Mouse (Mus musculus) lung, postnatal 0 days (tissue): Measurements from ENCODE around the gene Lrrc4c. TPM values are rescaled to one million over a fixed set of nuclear protein-coding genes. Genes with fewer than 3 reads are reported as not detected.

ENCODE experiments used
- ATAC-seq: fragments of 200-750 bp; cut with Nextera tagmentation; 2 replicates; pipeline ENCODE4 v1.8.0; 2017; ENCODE audit warnings: moderate library complexity
- DNase-seq: peaks from one replicate; pipeline ENCODE4 v3.0.0-alpha.2; 2016; ENCODE audit warnings: low spot score
- H3K27ac ChIP-seq: fragments of 300-500 bp; sonication (generic); 2 replicates; pipeline ENCODE4 v1.5.1; 2014; ENCODE audit warnings: antibody characterized with exemption, mild to moderate bottlenecking, low read length, mixed read lengths
- H3K27me3 ChIP-seq: fragments of 300-500 bp; sonication (generic); replicated peaks from 2 replicates; pipeline ENCODE4 v1.6.1; 2014; ENCODE audit warnings: low read length, mixed read lengths; ENCODE audit not compliant: insufficient read depth
- H3K36me3 ChIP-seq: fragments of 300-500 bp; sonication (generic); 2 replicates; pipeline ENCODE4 v1.6.1; 2014; ENCODE audit warnings: low read length, mixed read lengths; ENCODE audit not compliant: insufficient read depth
- H3K4me1 ChIP-seq: fragments of 300-500 bp; sonication (generic); 2 replicates; pipeline ENCODE4 v1.6.1; 2014; ENCODE audit warnings: antibody characterized with exemption, low read depth, low read length, mixed read lengths; ENCODE audit not compliant: insufficient read depth
- H3K4me2 ChIP-seq: fragments of 300-500 bp; sonication (generic); replicated peaks from 2 replicates; pipeline ENCODE4 v1.6.1; 2014; ENCODE audit warnings: low read depth, mild to moderate bottlenecking, low read length, moderate library complexity, mixed read lengths
- H3K4me3 ChIP-seq: fragments of 300-500 bp; sonication (generic); 2 replicates; pipeline ENCODE4 v1.5.1; 2014; ENCODE audit warnings: low read depth, low read length
- H3K9ac ChIP-seq: fragments of 300-500 bp; sonication (generic); replicated peaks from 2 replicates; pipeline ENCODE4 v1.6.1; 2014; ENCODE audit warnings: low read depth, mild to moderate bottlenecking
- H3K9me3 ChIP-seq: fragments of 300-500 bp; sonication (generic); 2 replicates; pipeline ENCODE4 v1.6.1; 2016; ENCODE audit warnings: low read length, mixed read lengths
- CTCF ChIP-seq: IDR thresholded peaks from 2 replicates; pipeline ENCODE4 v1.5.1; 2016; ENCODE audit warnings: antibody characterized with exemption, mild to moderate bottlenecking
- EP300 ChIP-seq: IDR thresholded peaks from 2 replicates; pipeline ENCODE4 v1.6.1; 2016; ENCODE audit warnings: antibody characterized with exemption, mild to moderate bottlenecking, control low read depth
- WGBS: fragments of 180-500 bp; shearing (Covaris S2); extraction: QIAGEN DNeasy Blood & Tissue Kit; methylation state at CpG from one replicate; pipeline ENCODE4 v1.1.7; 2014; 5-methylcytosine and 5-hydroxymethylcytosine counted together
- polyA plus RNA-seq: library from polyadenylated mRNA; unstranded; fragments of >200 nt; fragmentation: Nextera tagmentation; extraction: Ambion mirVana; gene quantifications from 2 replicates; pipeline ENCODE4 v1.2.1, GENCODE M21; 2015

Gene Lrrc4c
- polyA plus RNA-seq, 1 experiment from 2014 or later: 0.81 TPM

GRCm38 (mm10) chr2:96402514-96402913 lies 84.5 kb downstream of the Lrrc4c start:
- no peak overlapping the region for H3K4me2 ChIP-seq
- DNase-seq (no peak), ATAC-seq (no peak)
- H3K9ac ChIP-seq: no peak overlapping the region
- no peaks in the 10 kb centered on the region for H3K9me3 ChIP-seq
- H3K27ac ChIP-seq: no peak overlapping the region
- TF ChIP-seq EP300 (no peak), CTCF (no peak)
- 51% methylated on average over 2 of the region's 2 CpGs for WGBS
- H3K27me3 ChIP-seq: no peaks in the 10 kb centered on the region
- no peaks in the 10 kb centered on the region for H3K36me3 ChIP-seq
- no peaks in the 10 kb centered on the region for H3K4me1 ChIP-seq
- no peak overlapping the region for H3K4me3 ChIP-seq

DNA sequence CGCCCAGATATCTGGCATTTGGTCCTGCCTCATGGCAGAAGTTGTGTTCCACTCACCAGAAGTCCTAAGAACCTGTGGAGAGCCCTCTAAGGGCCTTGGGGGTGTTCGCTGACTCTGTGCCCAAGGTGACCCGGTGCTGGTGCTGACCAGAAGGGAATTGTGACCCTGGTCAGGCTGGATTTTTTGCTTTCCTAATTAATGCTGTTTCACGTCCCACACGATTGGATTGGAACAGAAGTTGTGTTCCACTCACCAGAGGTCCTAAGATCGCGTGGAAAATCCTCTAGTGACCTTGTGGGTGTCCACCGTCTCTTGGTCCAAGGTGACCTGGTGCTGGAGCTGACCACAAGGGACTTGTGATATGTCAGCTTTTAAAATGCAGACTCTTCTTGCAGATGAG lies 88.9 kb downstream of the Lrrc4c start:
- no peak overlapping the region for H3K9ac ChIP-seq
- H3K36me3 ChIP-seq: no peaks in the 10 kb centered on the region
- H3K27ac ChIP-seq: no peak overlapping the region
- no peak overlapping the region for H3K4me2 ChIP-seq
- DNase-seq: no peak
- H3K27me3 ChIP-seq: no peaks in the 10 kb centered on the region
- no peak for ATAC-seq
- H3K9me3 ChIP-seq: no peaks in the 10 kb centered on the region
- no peak overlapping the region for H3K4me3 ChIP-seq
- no peaks in the 10 kb centered on the region for H3K4me1 ChIP-seq
- whole genome bisulfite sequencing: 76% methylated on average over 8 of the region's 8 CpGs
- TF ChIP-seq CTCF: no peak
- TF ChIP-seq EP300: no peak

GRCm38 (mm10) chr2:96411182-96411581 lies 93.2 kb downstream of the Lrrc4c start:
- no peaks in the 10 kb centered on the region for H3K36me3 ChIP-seq
- TF ChIP-seq EP300 (no peak), CTCF (no peak)
- H3K4me1 ChIP-seq: no peaks in the 10 kb centered on the region
- DNase-seq: no peak
- H3K9ac ChIP-seq: no peak overlapping the region
- H3K27ac ChIP-seq: no peak overlapping the region
- WGBS: 69% methylated on average over 1 of the region's 1 CpGs
- ATAC-seq: no peak
- no peak overlapping the region for H3K4me3 ChIP-seq
- no peaks in the 10 kb centered on the region for H3K9me3 ChIP-seq
- H3K4me2 ChIP-seq: no peak overlapping the region
- H3K27me3 ChIP-seq: no peaks in the 10 kb centered on the region

GRCm38 (mm10) chr2:96461566-96461965 lies 143.6 kb downstream of the Lrrc4c start:
- no peak overlapping the region for H3K4me3 ChIP-seq
- no peaks in the 10 kb centered on the region for H3K27me3 ChIP-seq
- no peak overlapping the region for H3K27ac ChIP-seq
- no peaks in the 10 kb centered on the region for H3K36me3 ChIP-seq
- ATAC-seq (no peak), DNase-seq (no peak)
- H3K9me3 ChIP-seq: no peaks in the 10 kb centered on the region
- H3K9ac ChIP-seq: no peak overlapping the region
- H3K4me2 ChIP-seq: no peak overlapping the region
- H3K4me1 ChIP-seq: no peaks in the 10 kb centered on the region
- no peak for TF ChIP-seq CTCF
- no peak for TF ChIP-seq EP300

DNA sequence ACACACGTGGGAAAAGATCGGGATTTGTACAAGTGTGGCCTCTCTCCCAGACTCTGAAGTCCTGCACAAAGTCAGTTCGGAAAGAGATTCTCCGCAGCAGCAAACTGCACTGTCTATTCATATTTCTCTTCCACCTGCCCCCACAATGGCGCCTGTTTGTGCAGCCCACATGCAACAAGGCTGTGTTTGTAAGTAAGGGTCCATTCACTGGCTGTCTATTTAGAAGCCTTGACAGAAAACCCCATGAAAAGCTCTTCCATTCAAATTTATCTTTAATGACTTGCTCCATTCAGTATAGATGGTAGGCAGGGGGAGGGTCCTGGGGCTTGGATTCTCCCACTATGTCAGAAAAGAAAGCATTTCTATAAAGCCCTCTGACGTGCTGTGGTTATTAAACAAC lies 157.7 kb downstream of the Lrrc4c start:
- Histone ChIP-seq H3K36me3 (no peaks in the 10 kb centered on the region), H3K9ac (no peak overlapping the region), H3K4me1 (no peaks in the 10 kb centered on the region), H3K4me3 (no peak overlapping the region), H3K4me2 (no peak overlapping the region), H3K9me3 (no peaks in the 10 kb centered on the region), H3K27ac (no peak overlapping the region), H3K27me3 (no peaks in the 10 kb centered on the region)
- DNase-seq: no peak
- 79% methylated on average over 6 of the region's 6 CpGs for WGBS
- no peak for ATAC-seq
- TF ChIP-seq EP300 (no peak), CTCF (no peak)

GRCm38 (mm10) chr2:96499116-96499882 lies 181.3 kb downstream of the Lrrc4c start:
- WGBS: 62% methylated on average over 3 of the region's 3 CpGs
- ATAC-seq (no peak), DNase-seq (no peak)
- Histone ChIP-seq H3K9ac (no peak overlapping the region), H3K4me1 (no peaks in the 10 kb centered on the region), H3K36me3 (no peaks in the 10 kb centered on the region), H3K27ac (no peak overlapping the region), H3K9me3 (no peaks in the 10 kb centered on the region), H3K4me2 (no peak overlapping the region), H3K27me3 (no peaks in the 10 kb centered on the region), H3K4me3 (no peak overlapping the region)
- TF ChIP-seq EP300 (no peak), CTCF (no peak)

DNA sequence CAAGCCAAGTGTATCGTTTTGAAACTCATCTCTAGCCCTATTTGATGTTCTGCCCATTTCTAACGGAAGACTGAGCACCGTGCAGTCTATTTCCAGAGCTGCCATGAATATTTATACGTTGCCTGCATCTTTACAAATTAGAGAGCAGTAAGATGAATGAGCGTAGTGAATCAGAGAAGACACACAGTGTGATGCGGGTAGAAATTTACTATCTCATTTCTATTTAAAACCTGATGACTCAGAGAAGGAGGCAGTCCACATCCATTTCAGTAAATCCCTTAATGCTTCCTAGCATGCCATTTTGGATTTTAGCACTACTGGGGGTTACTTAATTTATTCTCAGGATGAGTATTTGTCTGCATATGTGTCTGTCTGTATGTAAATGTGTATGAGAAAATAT lies 186.2 kb downstream of the Lrrc4c start:
- Histone ChIP-seq H3K4me3 (no peak overlapping the region), H3K4me1 (no peaks in the 10 kb centered on the region), H3K9me3 (no peaks in the 10 kb centered on the region), H3K9ac (no peak overlapping the region), H3K36me3 (no peaks in the 10 kb centered on the region), H3K4me2 (no peak overlapping the region), H3K27ac (no peak overlapping the region), H3K27me3 (no peaks in the 10 kb centered on the region)
- no peak for TF ChIP-seq EP300
- ATAC-seq: no peak
- DNase-seq: no peak
- 78% methylated on average over 6 of the region's 6 CpGs for WGBS
